ENCODE assay signal across 7 mouse cellular contexts in the genomic region with DNA sequence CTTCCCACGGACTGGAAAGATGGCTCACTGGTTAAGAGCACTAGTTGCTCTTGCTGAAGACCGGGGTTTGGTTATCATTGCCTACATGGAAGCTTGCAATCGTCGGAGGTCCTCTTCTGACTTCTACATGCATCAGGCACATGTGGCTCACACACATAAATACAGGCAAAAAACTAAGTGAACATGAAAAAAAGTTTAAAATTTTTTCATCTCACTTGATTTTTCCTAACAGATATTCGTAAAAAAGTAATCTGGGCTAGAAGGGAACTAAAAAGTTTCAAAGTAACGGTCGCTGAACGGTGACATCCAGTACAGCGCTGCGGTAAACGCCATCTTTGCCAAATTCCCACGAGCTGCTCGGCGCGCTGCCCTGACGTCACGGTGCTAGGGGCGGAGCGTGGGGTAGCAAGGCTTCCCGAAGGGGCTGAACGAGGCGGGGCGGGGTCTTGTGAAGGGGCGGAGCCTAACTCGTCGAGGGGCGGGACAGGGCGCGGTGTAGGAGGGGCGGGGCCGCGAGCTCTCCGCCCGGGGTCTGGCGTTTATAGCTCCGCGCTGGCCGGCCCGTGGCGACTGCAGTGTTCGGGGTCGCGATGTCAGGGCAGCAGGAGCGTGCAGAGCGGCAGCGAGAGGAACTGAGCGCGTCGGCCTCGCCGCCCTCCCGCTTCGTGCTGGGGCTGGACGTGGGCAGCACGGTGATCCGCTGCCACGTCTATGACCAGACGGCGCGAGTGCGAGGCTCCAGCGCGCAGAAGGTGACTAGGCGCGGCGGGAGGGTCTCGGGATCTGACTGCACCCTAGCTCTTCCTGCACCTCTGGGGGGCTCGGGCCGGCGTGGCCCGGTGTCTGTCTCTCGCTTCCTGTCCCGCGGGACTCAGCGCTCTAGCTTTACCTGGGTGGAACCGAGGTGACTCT. TPM values are rescaled to one million over a fixed set of nuclear protein-coding genes. Genes with fewer than 3 reads are reported as not detected.
A peak's percentile ranks its signal among the peaks of the same experiment; 100 is the strongest.
DNase-seq lines count a peak whose midpoint lies in the region; ATAC-seq lines count a peak whose summit lies in the region.

A gene (plus strand): TSS at position 502 of the 912 bp plus-strand sequence.

- peak; percentile 99 to 100 for DNase-seq in adrenal gland, adult 18-20 months (ENCODE audit: low spot score in 2 of 2)
- peak; percentile 98 for DNase-seq in embryo, embryonic 11 days
- DNase-seq in gastrocnemius, postnatal 36 days: peak; percentile 98 to 99
- peak; percentile 92 to 95 for DNase-seq in left cerebral cortex, postnatal 25 days (ENCODE audit: low spot score in 2 of 2)
- peak; percentile 99 for DNase-seq in midbrain, embryonic 10.5 days (ENCODE audit: low spot score)
- peak; percentile 99 for DNase-seq in right cerebral cortex, postnatal 4 days

- no peaks in the 10 kb centered on the region for H3K27me3 ChIP-seq in intestine, embryonic 15.5 days (replicated peaks)
- H3K27me3 ChIP-seq in midbrain, embryonic 10.5 days (ENCODE audit: low read depth, poor library complexity, severe bottlenecking): peaks cover 16% of the 10 kb centered on the region

- peak within 1 kb of the TSS; percentile 57 for H3K9ac ChIP-seq in intestine, embryonic 15.5 days

- H3K4me3 ChIP-seq in intestine, embryonic 15.5 days (replicated peaks): peak within 1 kb of the TSS; percentile 56
- H3K4me3 ChIP-seq in midbrain, embryonic 10.5 days: peak within 1 kb of the TSS; percentile 65

- H3K4me1 ChIP-seq in intestine, embryonic 15.5 days (replicated peaks): no peaks in the 10 kb centered on the region
- peaks cover 10% of the 10 kb centered on the region; the same call in 1 of the 2 replicates for H3K4me1 ChIP-seq in midbrain, embryonic 10.5 days

- WGBS in intestine, embryonic 15.5 days: 1% methylated on average over 76 of the region's 76 CpGs
- under 1% methylated on average over 76 of the region's 76 CpGs for WGBS in midbrain, embryonic 10.5 days

- H3K36me3 ChIP-seq in intestine, embryonic 15.5 days: no peaks in the 10 kb centered on the region
- no peaks in the 10 kb centered on the region for H3K36me3 ChIP-seq in midbrain, embryonic 10.5 days

- H3K9me3 ChIP-seq in intestine, embryonic 15.5 days: no peaks in the 10 kb centered on the region
- H3K9me3 ChIP-seq in midbrain, embryonic 10.5 days (replicated peaks): no peaks in the 10 kb centered on the region

- ATAC-seq in intestine, embryonic 15.5 days: peak; percentile 100

- H3K27ac ChIP-seq in intestine, embryonic 15.5 days: no peak within 1 kb of the TSS
- H3K27ac ChIP-seq in midbrain, embryonic 10.5 days (replicated peaks): peak within 1 kb of the TSS; percentile 79

- intact Hi-C loops in gastrocnemius, postnatal 36 days (cut with DNase I): loop anchor here (10.0 kb wide), 1 partner anchor 164 kb away; a partner anchor contains a TSS
- intact Hi-C loops in left cerebral cortex, postnatal 25 days (cut with DNase I): loop anchor here (1.0 kb wide), 1 partner anchor 165 kb away; a partner anchor contains a TSS

- H3K4me2 ChIP-seq in intestine, embryonic 15.5 days (replicated peaks): peak within 1 kb of the TSS; percentile 86

RNA-seq across cellular contexts. Expression of the gene that starts here (rescaled TPM):
- 1 to 10 TPM; 3.8 to 4.5 TPM for total RNA-seq in adrenal gland, adult 18-20 months (2021)
- total RNA-seq in gastrocnemius, postnatal 36 days (2021): 1 to 10 TPM; 1.5 to 1.7 TPM
- 4.4 and 4.9 TPM in 2 replicates for polyA plus RNA-seq in intestine, embryonic 15.5 days (2015; fragmentation: Nextera tagmentation; extraction: Ambion mirVana)
- total RNA-seq in left cerebral cortex, postnatal 25 days (2021): 1 to 10 TPM; 3.5 to 5.0 TPM
- polyA plus RNA-seq in midbrain, embryonic 10.5 days (2016; fragmentation: Nextera tagmentation; extraction: Ambion mirVana): 2.9 and 3.1 TPM in 2 replicates
